Comparison of ENCODE assay signal across 19 mouse cellular contexts in the genomic region with DNA sequence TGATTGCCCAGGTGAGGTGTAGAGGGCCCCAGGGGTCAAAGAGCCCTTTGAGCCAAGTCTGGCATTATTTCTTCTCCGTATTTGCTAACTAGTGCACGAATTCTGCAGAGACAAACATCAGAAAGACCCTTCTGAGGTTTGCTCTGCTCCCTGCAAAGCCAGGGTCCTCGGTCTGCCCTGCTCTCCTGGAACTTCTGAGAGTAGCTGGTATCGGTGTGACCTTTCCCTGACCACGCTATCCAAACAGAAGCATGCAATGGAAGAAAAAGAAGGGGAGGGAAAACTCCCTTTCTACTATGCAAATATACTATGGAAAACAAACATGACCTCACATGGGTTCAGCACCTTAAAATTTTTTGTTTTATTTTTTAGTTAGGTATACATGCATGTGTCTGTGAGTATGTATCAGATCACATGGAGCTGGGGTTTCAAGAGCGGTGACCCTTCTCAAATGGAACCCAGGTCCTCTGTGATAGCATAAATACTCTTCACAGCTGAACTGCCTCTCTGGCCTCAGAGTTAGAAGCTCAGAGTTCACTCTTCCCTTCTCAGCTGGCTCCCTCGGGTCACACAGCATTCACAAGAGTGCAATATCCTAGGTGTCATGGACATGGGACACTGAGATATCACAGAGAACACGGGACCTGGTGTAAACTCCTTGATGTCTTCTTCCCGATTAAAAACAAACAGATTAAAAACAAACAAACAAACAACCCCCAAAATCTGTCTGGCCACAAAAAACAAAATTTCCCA.
A peak's percentile ranks its signal among the peaks of the same experiment; 100 is the strongest.
DNase-seq lines count a peak whose midpoint lies in the region; ATAC-seq lines count a peak whose summit lies in the region.
"Had no signal": no experiment of that assay in that cellular context is flagged by ENCODE, and none has a peak within 500 bp of the region (broad histone marks: within the 10 kb centered on the region; RNA-seq: fewer than 3 reads in every experiment).

No protein-coding gene starts in this region.

- no peaks in the 10 kb centered on the region for H3K36me3 ChIP-seq in liver, embryonic 12.5 days
- H3K36me3 ChIP-seq in liver, embryonic 11.5 days (ENCODE audit: control insufficient read depth, insufficient read depth, low read length), result no peaks in the 10 kb centered on the region
- H3K36me3 ChIP-seq in liver, embryonic 13.5 days, result no peaks in the 10 kb centered on the region
- H3K36me3 ChIP-seq in liver, embryonic 16.5 days (ENCODE audit: control insufficient read depth, insufficient read depth), result no peaks in the 10 kb centered on the region
- no peaks in the 10 kb centered on the region for H3K36me3 ChIP-seq in stomach, embryonic 16.5 days (ENCODE audit: control insufficient read depth, insufficient read depth, low read length)
- no peaks in the 10 kb centered on the region for H3K36me3 ChIP-seq in hindbrain, embryonic 11.5 days (ENCODE audit: control insufficient read depth, insufficient read depth, low read length)
- H3K36me3 ChIP-seq: embryonic facial prominence, embryonic 12.5 days; forebrain, embryonic 12.5 days; hindbrain, embryonic 15.5 days had no signal

- peak overlapping the region; percentile 8; the same call in 1 of the 2 replicates for H3K27ac ChIP-seq in liver, embryonic 12.5 days
- H3K27ac ChIP-seq in liver, embryonic 11.5 days (ENCODE audit: low read depth, low read length), result no peak overlapping the region
- no peak overlapping the region for H3K27ac ChIP-seq in liver, embryonic 13.5 days
- no peak overlapping the region for H3K27ac ChIP-seq in liver, embryonic 16.5 days (ENCODE audit: low read length)
- peak overlapping the region; percentile 30; the same call in 1 of the 2 replicates for H3K27ac ChIP-seq in stomach, embryonic 16.5 days (ENCODE audit: low read length)
- no peak overlapping the region for H3K27ac ChIP-seq in hindbrain, embryonic 11.5 days (ENCODE audit: low read depth, low read length)
- H3K27ac ChIP-seq: embryonic facial prominence, embryonic 12.5 days; forebrain, embryonic 12.5 days; hindbrain, embryonic 15.5 days had no signal

- H3K9ac ChIP-seq in liver, embryonic 12.5 days, result no peak overlapping the region
- H3K9ac ChIP-seq in liver, embryonic 11.5 days (ENCODE audit: low read depth, low read length), result no peak overlapping the region
- no peak overlapping the region for H3K9ac ChIP-seq in liver, embryonic 13.5 days
- H3K9ac ChIP-seq in liver, embryonic 16.5 days (ENCODE audit: low read depth, low read length), result no peak overlapping the region
- no peak overlapping the region for H3K9ac ChIP-seq in stomach, embryonic 16.5 days (ENCODE audit: low read length)
- H3K9ac ChIP-seq in hindbrain, embryonic 11.5 days (ENCODE audit: low read depth, low read length), result no peak overlapping the region
- H3K9ac ChIP-seq: embryonic facial prominence, embryonic 12.5 days; forebrain, embryonic 12.5 days; hindbrain, embryonic 15.5 days had no signal

- H3K4me2 ChIP-seq in liver, embryonic 12.5 days, result no peak overlapping the region
- H3K4me2 ChIP-seq in liver, embryonic 11.5 days, result no peak overlapping the region
- no peak overlapping the region for H3K4me2 ChIP-seq in liver, embryonic 13.5 days
- no peak overlapping the region for H3K4me2 ChIP-seq in liver, embryonic 16.5 days (ENCODE audit: low read depth, low read length)
- H3K4me2 ChIP-seq in stomach, embryonic 16.5 days (ENCODE audit: low read depth, low read length), result no peak overlapping the region
- no peak overlapping the region for H3K4me2 ChIP-seq in hindbrain, embryonic 11.5 days (replicated peaks; ENCODE audit: low read depth, low read length)
- H3K4me2 ChIP-seq: embryonic facial prominence, embryonic 12.5 days; forebrain, embryonic 12.5 days; hindbrain, embryonic 15.5 days had no signal

- H3K4me3 ChIP-seq in liver, embryonic 12.5 days, result no peak overlapping the region
- H3K4me3 ChIP-seq in liver, embryonic 11.5 days (ENCODE audit: low read depth, low read length), result no peak overlapping the region
- H3K4me3 ChIP-seq in liver, embryonic 13.5 days (replicated peaks), result no peak overlapping the region
- H3K4me3 ChIP-seq in liver, embryonic 16.5 days (ENCODE audit: low read depth, low read length), result no peak overlapping the region
- no peak overlapping the region for H3K4me3 ChIP-seq in stomach, embryonic 16.5 days (replicated peaks; ENCODE audit: low read length)
- no peak overlapping the region for H3K4me3 ChIP-seq in hindbrain, embryonic 11.5 days (ENCODE audit: low read depth, low read length)
- H3K4me3 ChIP-seq: embryonic facial prominence, embryonic 12.5 days; forebrain, embryonic 12.5 days; hindbrain, embryonic 15.5 days had no signal

- ATAC-seq in liver, embryonic 12.5 days, result no peak
- ATAC-seq in liver, embryonic 11.5 days (replicated peaks; ENCODE audit: low FRiP score), result no peak
- peak; percentile 49; the same call in 1 of the 2 replicates for ATAC-seq in liver, embryonic 13.5 days (ENCODE audit: low read depth)
- ATAC-seq in liver, embryonic 16.5 days (ENCODE audit: low read depth), result 0 out of 2 replicates have a peak, but pooled peaks have one; percentile 41
- peak; percentile 41; the same call in 1 of the 2 replicates for ATAC-seq in stomach, embryonic 16.5 days (ENCODE audit: insufficient read depth, low FRiP score)
- ATAC-seq in hindbrain, embryonic 11.5 days (ENCODE audit: low FRiP score), result no peak
- ATAC-seq: forebrain, embryonic 16.5 days had no signal

- DNase-seq in liver, embryonic 11.5 days (ENCODE audit: low spot score), result no peak
- DNase-seq in liver, embryonic 13.5 days, result no peak
- DNase-seq in cerebellum, adult 11-12 months, result no peak
- DNase-seq in hindbrain, embryonic 11.5 days (ENCODE audit: low spot score), result no peak
- no peak for DNase-seq in gastrocnemius, adult 8-10 months (ENCODE audit: low spot score in 2 of 2)
- DNase-seq: adrenal gland, adult 2 months; adrenal gland, postnatal 25 days; cerebellum, adult 8-10 months; cerebellum, postnatal 14 days; gastrocnemius, postnatal 25 days; heart, adult 11 months; heart, postnatal 10 days had no signal

- no peaks in the 10 kb centered on the region for H3K9me3 ChIP-seq in liver, embryonic 12.5 days (replicated peaks)
- H3K9me3 ChIP-seq in liver, embryonic 11.5 days (ENCODE audit: control insufficient read depth, low read length), result no peaks in the 10 kb centered on the region
- no peaks in the 10 kb centered on the region for H3K9me3 ChIP-seq in liver, embryonic 13.5 days (replicated peaks)
- no peaks in the 10 kb centered on the region for H3K9me3 ChIP-seq in liver, embryonic 16.5 days (replicated peaks; ENCODE audit: control insufficient read depth, low read length)
- H3K9me3 ChIP-seq in stomach, embryonic 16.5 days (replicated peaks; ENCODE audit: control insufficient read depth, low read length), result no peaks in the 10 kb centered on the region
- no peaks in the 10 kb centered on the region for H3K9me3 ChIP-seq in hindbrain, embryonic 11.5 days (ENCODE audit: control insufficient read depth, low read length)
- H3K9me3 ChIP-seq: embryonic facial prominence, embryonic 12.5 days; forebrain, embryonic 12.5 days; hindbrain, embryonic 15.5 days had no signal

- WGBS in liver, embryonic 12.5 days (ENCODE audit: insufficient replicate concordance), result 51% methylated on average over 9 of the region's 9 CpGs
- 55% methylated on average over 9 of the region's 9 CpGs for WGBS in liver, embryonic 11.5 days
- 53% methylated on average over 9 of the region's 9 CpGs for WGBS in liver, embryonic 13.5 days (ENCODE audit: insufficient replicate concordance)
- WGBS in liver, embryonic 16.5 days (ENCODE audit: insufficient replicate concordance), result 50% methylated on average over 9 of the region's 9 CpGs
- WGBS in stomach, embryonic 16.5 days, result 36% methylated on average over 9 of the region's 9 CpGs
- WGBS in hindbrain, embryonic 11.5 days, result 65% methylated on average over 9 of the region's 9 CpGs

- peaks cover 7% of the 10 kb centered on the region; the same call in 1 of the 2 replicates for H3K4me1 ChIP-seq in liver, embryonic 12.5 days
- 0 out of 2 replicates have a peak, but pooled peaks cover 2% of the 10 kb centered on the region for H3K4me1 ChIP-seq in liver, embryonic 11.5 days (replicated peaks; ENCODE audit: control insufficient read depth, insufficient read depth, low read length)
- H3K4me1 ChIP-seq in liver, embryonic 13.5 days (replicated peaks), result peaks cover 4% of the 10 kb centered on the region; the same call in 1 of the 2 replicates
- peaks cover 3% of the 10 kb centered on the region for H3K4me1 ChIP-seq in liver, embryonic 16.5 days (ENCODE audit: control insufficient read depth, low read depth, low read length)
- 0 out of 2 replicates have a peak, but pooled peaks cover 5% of the 10 kb centered on the region for H3K4me1 ChIP-seq in stomach, embryonic 16.5 days (ENCODE audit: control insufficient read depth, insufficient read depth, low read length)
- H3K4me1 ChIP-seq in hindbrain, embryonic 11.5 days (replicated peaks; ENCODE audit: control insufficient read depth, insufficient read depth, low read length), result no peaks in the 10 kb centered on the region
- H3K4me1 ChIP-seq: embryonic facial prominence, embryonic 12.5 days; hindbrain, embryonic 15.5 days had no signal

- H3K27me3 ChIP-seq in liver, embryonic 12.5 days (replicated peaks), result no peaks in the 10 kb centered on the region
- no peaks in the 10 kb centered on the region for H3K27me3 ChIP-seq in liver, embryonic 11.5 days (replicated peaks; ENCODE audit: control insufficient read depth, insufficient read depth, low read length)
- no peaks in the 10 kb centered on the region for H3K27me3 ChIP-seq in liver, embryonic 13.5 days
- no peaks in the 10 kb centered on the region for H3K27me3 ChIP-seq in liver, embryonic 16.5 days (ENCODE audit: control insufficient read depth, insufficient read depth, low read depth, low read length)
- H3K27me3 ChIP-seq in stomach, embryonic 16.5 days (ENCODE audit: control insufficient read depth, insufficient read depth, low read length), result no peaks in the 10 kb centered on the region
- no peaks in the 10 kb centered on the region for H3K27me3 ChIP-seq in hindbrain, embryonic 11.5 days (ENCODE audit: control insufficient read depth, insufficient read depth, low read length)
- H3K27me3 ChIP-seq: embryonic facial prominence, embryonic 12.5 days; hindbrain, embryonic 15.5 days had no signal

Comparison
In these comparisons a context has a peak if more than half of its experiments do, and no peak if none do; other contexts are left out.
1. ATAC-seq: peak in liver, embryonic 13.5 days (single experiment), liver, embryonic 16.5 days (single experiment) and stomach, embryonic 16.5 days (single experiment); none in liver, embryonic 12.5 days (single experiment), liver, embryonic 11.5 days (single experiment) and hindbrain, embryonic 11.5 days (single experiment).
2. H3K27ac ChIP-seq: peak in liver, embryonic 12.5 days (single experiment) and stomach, embryonic 16.5 days (single experiment); none in liver, embryonic 11.5 days (single experiment), liver, embryonic 13.5 days (single experiment), liver, embryonic 16.5 days (single experiment) and hindbrain, embryonic 11.5 days (single experiment).